Mouse (Mus musculus) bone marrow macrophage, adult 2 months (primary cell): ENCODE measurements around the gene Tln2.

Experiments used
- CTCF ChIP-seq: IDR thresholded peaks from 2 replicates; pipeline ENCODE4 v1.5.1; 2012; ENCODE audit warnings: low read depth, mild to moderate bottlenecking, low read length, moderate library complexity
- POLR2A ChIP-seq: IDR thresholded peaks from 2 replicates; pipeline ENCODE4 v1.6.1; 2012; ENCODE audit warnings: mild to moderate bottlenecking, low read depth, low read length, borderline replicate concordance

- no peak for TF ChIP-seq CTCF
- TF ChIP-seq POLR2A: no peak
Measured at GRCm38 (mm10) chr9:67404736-67405135, 154.8 kb downstream of the Tln2 start.
